Mouse (Mus musculus) neural tube, embryonic 11.5 days (tissue): ENCODE results near the gene Chst3. TPM values are rescaled to one million over a fixed set of nuclear protein-coding genes. Genes with fewer than 3 reads are reported as not detected.
A peak's percentile ranks its signal among the peaks of the same experiment; 100 is the strongest.
"Not testable (repeated sequence)": the region's sequence is repeated elsewhere in the genome, so short reads cannot be mapped to it uniquely, and the experiment has no call there.

Source experiments
- ATAC-seq: fragments of 200-750 bp; cut with Nextera tagmentation; 2 replicates; pipeline ENCODE4 v1.8.0; 2017; ENCODE audit warnings: moderate number of reproducible peaks, mild to moderate bottlenecking, moderate TSS enrichment, moderate library complexity; ENCODE audit not compliant: insufficient read depth, low FRiP score, low TSS enrichment
- DNase-seq: peaks from one replicate; pipeline ENCODE4 v3.0.0-alpha.2; 2015; ENCODE audit warnings: low spot score
- H3K27ac ChIP-seq: fragments of 300-500 bp; sonication (generic); 2 replicates; pipeline ENCODE4 v1.5.1; 2014; ENCODE audit warnings: low read depth, mild to moderate bottlenecking, low read length
- H3K27me3 ChIP-seq: fragments of 300-500 bp; sonication (generic); 2 replicates; pipeline ENCODE4 v1.6.1; 2014; ENCODE audit warnings: mild to moderate bottlenecking, low read length, mixed read lengths; ENCODE audit not compliant: control insufficient read depth, insufficient read depth
- H3K36me3 ChIP-seq: fragments of 300-500 bp; sonication (generic); 2 replicates; pipeline ENCODE4 v1.6.1; 2014; ENCODE audit warnings: mild to moderate bottlenecking, low read length, moderate library complexity, mixed read lengths; ENCODE audit not compliant: control insufficient read depth, insufficient read depth
- H3K4me1 ChIP-seq: fragments of 300-500 bp; sonication (generic); 2 replicates; pipeline ENCODE4 v1.6.1; 2014; ENCODE audit warnings: low read length, mixed read lengths; ENCODE audit not compliant: control insufficient read depth, insufficient read depth
- H3K4me2 ChIP-seq: fragments of 300-500 bp; sonication (generic); 2 replicates; pipeline ENCODE4 v1.6.1; 2014; ENCODE audit warnings: low read depth, mild to moderate bottlenecking, moderate library complexity
- H3K4me3 ChIP-seq: fragments of 300-500 bp; sonication (generic); 2 replicates; pipeline ENCODE4 v1.5.1; 2014; ENCODE audit warnings: low read depth, low read length
- H3K9ac ChIP-seq: fragments of 300-500 bp; sonication (generic); 2 replicates; pipeline ENCODE4 v1.6.1; 2014; ENCODE audit warnings: mild to moderate bottlenecking, low read length
- H3K9me3 ChIP-seq: fragments of 300-500 bp; sonication (generic); 2 replicates; pipeline ENCODE4 v1.6.1; 2016; ENCODE audit warnings: low read length; ENCODE audit not compliant: control insufficient read depth
- WGBS: fragments of 180-500 bp; shearing (Covaris S2); extraction: QIAGEN DNeasy Blood & Tissue Kit; methylation state at CpG from one replicate; pipeline ENCODE4 v1.1.7; 2014; 5-methylcytosine and 5-hydroxymethylcytosine counted together
- polyA plus RNA-seq: library from polyadenylated mRNA; unstranded; fragments of >200 nt; fragmentation: Nextera tagmentation; extraction: Ambion mirVana; gene quantifications from 2 replicates; pipeline ENCODE4 v1.2.1, GENCODE M21; 2014

The Chst3 gene
- polyA plus RNA-seq, 1 experiment from 2014 or later = 1.6 TPM

DNA sequence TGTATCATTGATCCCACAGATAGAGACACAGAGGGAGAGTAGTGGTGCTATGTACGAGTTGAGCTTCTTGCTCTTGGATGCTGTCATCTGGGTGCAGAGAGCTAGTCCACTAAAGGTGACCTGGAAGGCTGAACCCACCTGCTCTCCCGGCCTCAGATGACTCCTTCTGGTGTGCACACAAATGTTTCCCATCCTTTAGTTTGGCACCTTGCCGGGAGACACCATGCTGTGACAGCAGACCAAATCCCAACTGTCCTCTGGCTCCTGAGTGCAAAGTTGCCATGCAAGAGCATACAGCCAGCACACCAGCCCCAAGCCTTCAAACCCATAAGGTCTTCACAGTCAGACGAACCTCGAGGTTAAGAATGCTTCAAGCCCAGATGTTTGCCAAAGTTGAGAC, 22.1 kb downstream of the Chst3 start:
- no peaks in the 10 kb centered on the region for H3K9me3 ChIP-seq
- no peak overlapping the region for H3K9ac ChIP-seq
- H3K4me2 ChIP-seq = no peak overlapping the region
- ATAC-seq (no peak), DNase-seq (no peak)
- no peak overlapping the region for H3K27ac ChIP-seq
- H3K4me3 ChIP-seq = no peak overlapping the region
- H3K36me3 ChIP-seq = no peaks in the 10 kb centered on the region
- WGBS = 75% methylated on average over 5 of the region's 5 CpGs
- H3K4me1 ChIP-seq = peaks cover 22% of the 10 kb centered on the region
- H3K27me3 ChIP-seq = no peaks in the 10 kb centered on the region

DNA sequence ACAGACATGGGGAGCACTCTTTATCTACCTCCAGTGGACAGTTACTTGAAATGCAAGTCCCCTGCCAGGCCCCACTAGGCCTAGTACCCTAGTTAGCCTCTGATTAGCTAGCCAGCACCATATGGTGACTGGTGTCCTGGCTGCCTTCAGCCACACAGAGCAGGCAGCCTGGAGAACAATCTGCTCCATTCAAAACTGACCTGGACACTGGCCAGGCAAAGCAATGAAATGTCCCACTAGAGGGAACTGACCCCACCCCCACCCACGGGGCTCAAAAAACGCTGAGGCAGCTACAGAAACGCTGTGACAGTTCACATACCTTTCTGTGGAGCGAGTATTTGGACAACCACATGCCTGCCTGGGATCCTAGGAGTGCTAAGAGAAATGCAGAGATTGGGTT, 24.0 kb downstream of the Chst3 start:
- ATAC-seq (no peak), DNase-seq (peak; percentile 41)
- H3K27me3 ChIP-seq = no peaks in the 10 kb centered on the region
- H3K27ac ChIP-seq = peak overlapping the region; percentile 71
- WGBS = 39% methylated on average over 4 of the region's 4 CpGs
- H3K4me2 ChIP-seq = no peak overlapping the region
- no peak overlapping the region for H3K4me3 ChIP-seq
- no peaks in the 10 kb centered on the region for H3K36me3 ChIP-seq
- no peak overlapping the region; the same call in 1 of the 2 replicates for H3K9ac ChIP-seq
- peaks cover 29% of the 10 kb centered on the region for H3K4me1 ChIP-seq
- no peaks in the 10 kb centered on the region for H3K9me3 ChIP-seq

DNA sequence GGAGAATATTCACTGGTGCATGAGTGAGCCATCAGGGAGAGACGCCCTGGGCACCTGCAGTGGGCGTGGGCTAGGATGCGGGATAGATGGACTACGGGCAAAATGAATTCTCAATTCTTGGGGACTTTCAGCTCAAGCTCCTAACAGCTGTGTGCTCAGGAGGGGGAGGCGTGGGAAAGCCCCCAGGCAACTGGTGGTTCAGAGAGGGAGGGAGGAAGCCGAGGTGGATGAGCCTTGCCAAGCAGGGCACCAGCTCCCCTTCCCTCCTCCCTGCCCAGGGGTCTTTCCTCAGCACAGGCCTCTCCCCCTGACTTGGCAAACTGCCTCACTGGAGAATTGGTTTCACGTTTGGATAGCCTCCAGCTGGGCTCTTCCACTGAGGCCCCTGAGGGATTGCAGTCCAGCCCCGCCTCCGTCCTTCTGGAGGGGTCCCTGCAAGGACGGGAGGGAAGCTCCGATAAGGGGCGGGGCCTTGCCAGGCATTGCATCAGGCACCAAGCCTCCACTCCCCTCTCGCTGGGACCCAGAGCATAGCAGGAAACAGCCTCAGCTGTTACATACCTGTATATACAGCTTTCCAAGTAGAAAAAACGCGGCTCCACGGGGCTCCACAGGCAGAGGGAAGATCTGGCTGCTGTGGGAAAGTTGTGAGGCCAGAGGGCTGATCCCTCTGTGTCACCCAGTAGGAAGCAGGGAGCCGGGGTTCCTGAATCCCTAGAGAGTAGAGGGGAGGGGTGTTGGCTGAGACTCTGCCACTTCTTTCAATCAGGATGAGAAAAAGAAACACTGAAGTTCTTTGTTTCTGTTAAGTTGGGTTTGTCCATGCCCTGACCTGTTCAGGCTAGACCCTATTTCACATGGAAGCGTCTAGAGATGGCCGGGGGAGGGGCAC, 25.3 kb downstream of the Chst3 start:
- Histone ChIP-seq H3K27ac (peak overlapping the region; percentile 71; the same call in 1 of the 2 replicates), H3K9ac (no peak overlapping the region), H3K4me2 (peak overlapping the region; percentile 16), H3K4me1 (peaks cover 29% of the 10 kb centered on the region), H3K4me3 (no peak overlapping the region), H3K36me3 (no peaks in the 10 kb centered on the region), H3K27me3 (no peaks in the 10 kb centered on the region), H3K9me3 (no peaks in the 10 kb centered on the region)
- ATAC-seq (peak; percentile 85), DNase-seq (peak; percentile 85)
- WGBS = 6% methylated on average over 19 of the region's 19 CpGs

DNA sequence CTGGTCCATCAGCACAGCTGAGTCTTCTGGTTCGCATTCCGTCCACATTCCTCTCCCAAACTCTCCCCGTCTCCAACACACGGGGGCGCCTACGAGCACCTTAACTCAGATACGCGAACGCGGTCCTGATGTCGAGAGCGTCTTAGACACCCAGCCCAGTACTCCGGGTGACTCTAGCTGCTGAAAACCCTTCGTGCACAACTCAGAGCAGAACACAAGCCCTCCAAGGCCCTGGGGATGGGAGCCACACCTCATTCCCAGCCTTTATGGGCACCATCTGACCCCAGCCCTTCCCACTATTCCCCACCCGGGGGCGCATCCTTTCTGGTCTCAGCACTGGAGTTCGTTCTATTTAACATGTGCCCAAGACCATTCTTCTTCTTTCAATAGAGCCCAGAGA, 27.3 kb downstream of the Chst3 start:
- Histone ChIP-seq H3K27ac (no peak overlapping the region), H3K4me1 (peaks cover 29% of the 10 kb centered on the region), H3K36me3 (no peaks in the 10 kb centered on the region), H3K4me3 (peak overlapping the region; percentile 28), H3K9ac (peak overlapping the region; percentile 32; the same call in 1 of the 2 replicates), H3K9me3 (no peaks in the 10 kb centered on the region), H3K4me2 (peak overlapping the region; percentile 64), H3K27me3 (no peaks in the 10 kb centered on the region)
- DNase-seq = peak; percentile 88
- WGBS = under 1% methylated on average over 17 of the region's 17 CpGs
- ATAC-seq = peak; percentile 20; the same call in 1 of the 2 replicates

DNA sequence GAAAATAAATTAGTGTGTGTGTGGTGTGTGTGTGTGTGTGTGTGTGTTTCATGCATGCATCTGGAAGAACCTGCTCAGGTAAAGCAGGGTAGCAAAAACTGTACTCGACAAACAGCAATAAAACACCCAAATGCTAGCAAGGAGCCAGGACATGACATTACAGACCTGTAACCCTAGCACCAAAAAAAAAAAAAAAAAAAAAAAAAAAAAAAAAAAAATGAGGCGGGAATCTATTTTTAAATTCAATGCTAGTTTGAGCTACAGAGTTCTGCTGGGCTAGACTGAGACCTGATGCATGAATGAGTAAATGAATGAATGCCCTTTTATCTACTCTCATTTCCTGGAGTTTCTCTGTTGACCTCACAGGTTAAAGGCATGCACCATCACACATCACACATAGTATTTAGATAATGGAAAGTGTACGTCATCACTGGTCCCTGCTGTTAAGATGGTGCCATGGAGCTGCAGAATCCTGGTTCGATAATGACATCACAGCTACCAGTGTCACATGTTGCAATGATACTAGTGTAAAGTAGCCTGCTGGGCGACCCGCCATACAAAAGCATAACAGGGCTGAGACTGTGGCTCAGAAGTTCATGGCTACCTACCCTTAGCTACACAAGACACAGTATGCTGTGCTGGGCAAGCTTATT, 29.4 kb downstream of the Chst3 start:
- no peak for ATAC-seq
- H3K9me3 ChIP-seq = no peaks in the 10 kb centered on the region
- 85% methylated on average over 6 of the region's 6 CpGs for WGBS
- peaks cover 23% of the 10 kb centered on the region for H3K4me1 ChIP-seq
- peaks cover 7% of the 10 kb centered on the region for H3K36me3 ChIP-seq
- H3K4me2 ChIP-seq = no peak overlapping the region
- DNase-seq = no peak
- H3K4me3 ChIP-seq = no peak overlapping the region
- no peaks in the 10 kb centered on the region for H3K27me3 ChIP-seq
- H3K9ac ChIP-seq = no peak overlapping the region
- no peak overlapping the region for H3K27ac ChIP-seq

DNA sequence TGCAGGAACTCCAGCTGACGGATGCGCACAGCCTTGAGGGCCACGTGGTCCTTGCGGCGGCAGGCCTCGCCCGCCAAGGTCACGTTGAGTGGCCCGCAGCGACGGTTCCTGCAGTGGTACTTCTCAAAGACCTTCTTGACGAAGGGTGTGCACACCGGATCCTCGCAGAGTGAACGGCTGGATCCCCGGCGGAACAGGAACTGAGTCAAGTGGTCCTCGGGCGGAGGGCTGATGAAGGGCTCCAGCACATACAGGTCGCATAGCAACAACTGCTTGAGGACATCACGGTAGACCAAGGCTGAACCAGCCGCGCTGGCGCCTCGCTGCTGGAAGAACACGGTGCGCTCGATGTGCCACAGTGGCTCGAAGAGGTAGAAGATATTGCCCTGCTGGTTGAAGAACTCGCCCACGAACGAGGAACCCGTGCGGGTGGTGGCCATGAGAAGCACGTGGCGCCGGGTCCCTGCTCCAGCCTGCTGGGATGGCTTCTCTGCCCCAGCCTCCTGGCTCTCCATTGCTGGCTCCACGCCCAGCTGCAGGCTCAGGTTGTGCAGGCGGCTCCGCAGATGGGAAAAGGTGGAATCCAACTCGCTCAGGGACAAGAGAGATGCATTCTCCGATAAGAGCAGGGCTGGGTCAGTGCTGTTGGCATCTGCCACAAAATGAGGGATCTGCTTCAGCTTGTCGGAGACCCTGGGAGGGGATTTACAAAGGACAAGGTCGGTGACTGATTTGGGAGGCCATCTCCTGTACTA, 32.7 kb downstream of the Chst3 start:
- ATAC-seq (no peak), DNase-seq (no peak)
- H3K4me3 ChIP-seq = no peak overlapping the region
- peaks cover under 1% of the 10 kb centered on the region; the same call in 1 of the 2 replicates for H3K4me1 ChIP-seq
- H3K27ac ChIP-seq = no peak overlapping the region
- H3K9me3 ChIP-seq = no peaks in the 10 kb centered on the region
- 87% methylated on average over 44 of the region's 44 CpGs for WGBS
- H3K9ac ChIP-seq = no peak overlapping the region
- H3K4me2 ChIP-seq = no peak overlapping the region
- no peaks in the 10 kb centered on the region for H3K27me3 ChIP-seq
- peaks cover 7% of the 10 kb centered on the region for H3K36me3 ChIP-seq

DNA sequence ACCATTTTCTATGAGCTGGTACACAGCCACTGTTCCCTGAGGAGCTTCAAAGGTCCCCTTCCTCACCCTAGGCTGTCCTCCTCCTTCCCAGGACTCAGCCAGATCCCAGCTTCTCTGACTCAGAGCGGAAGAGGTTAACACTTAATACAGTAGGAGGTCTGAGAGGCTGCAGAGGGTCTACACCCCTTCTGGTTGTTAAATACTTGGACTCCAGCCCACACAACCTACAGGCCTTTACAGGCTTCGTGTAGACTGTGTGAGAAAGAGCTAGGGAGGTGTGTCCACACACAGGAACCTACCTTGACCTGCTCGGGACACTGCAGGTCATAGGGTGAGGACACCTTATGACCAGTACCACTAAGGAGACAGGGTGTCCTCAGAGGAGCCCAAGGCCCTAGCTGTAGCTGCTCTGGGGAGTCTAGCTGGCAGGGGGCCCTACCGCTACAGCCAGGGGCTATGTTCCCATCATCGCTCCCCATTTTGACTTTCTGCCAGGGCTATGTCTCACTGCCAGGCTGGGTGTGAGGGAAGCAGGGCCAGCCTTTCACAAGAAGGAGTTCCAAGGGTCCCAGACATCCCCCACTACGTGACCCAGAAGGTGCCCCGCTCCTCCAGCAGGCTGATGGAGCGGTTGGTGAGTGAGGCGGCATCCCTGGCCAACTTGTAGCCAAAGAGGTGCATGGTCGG, 33.9 kb downstream of the Chst3 start:
- H3K4me2 ChIP-seq = no peak overlapping the region
- H3K36me3 ChIP-seq = peaks cover 7% of the 10 kb centered on the region
- ATAC-seq (no peak), DNase-seq (no peak)
- H3K27me3 ChIP-seq = no peaks in the 10 kb centered on the region
- H3K9me3 ChIP-seq = no peaks in the 10 kb centered on the region
- H3K4me1 ChIP-seq = no peaks in the 10 kb centered on the region
- no peak overlapping the region for H3K27ac ChIP-seq
- no peak overlapping the region for H3K4me3 ChIP-seq
- 92% methylated on average over 10 of the region's 10 CpGs for WGBS
- no peak overlapping the region for H3K9ac ChIP-seq

DNA sequence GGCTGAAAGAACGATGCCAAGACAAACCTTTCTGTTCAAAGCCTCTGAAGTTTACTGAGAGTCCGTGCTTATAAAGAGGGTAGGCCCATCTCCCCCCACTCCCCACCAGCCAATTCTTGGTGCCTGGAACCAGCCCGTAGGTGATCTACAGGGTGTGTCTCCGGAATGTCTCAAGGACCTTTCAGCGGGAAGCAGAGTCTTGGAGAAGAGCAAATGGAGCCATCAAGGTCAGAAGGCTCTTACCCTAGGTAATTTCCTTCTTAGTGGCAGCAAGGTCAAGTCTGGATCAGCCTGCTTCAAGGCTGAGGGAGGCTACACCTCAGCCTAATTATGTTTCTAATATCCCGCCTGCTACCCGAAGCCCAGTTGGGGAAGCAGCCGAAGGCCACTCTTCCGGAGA, 43.8 kb downstream of the Chst3 start:
- H3K9ac ChIP-seq, H3K27me3 ChIP-seq, H3K4me3 ChIP-seq, DNase-seq, H3K4me2 ChIP-seq, H3K4me1 ChIP-seq, ATAC-seq, H3K27ac ChIP-seq, H3K36me3 ChIP-seq, H3K9me3 ChIP-seq: not testable (repeated sequence)
- 92% methylated on average over 9 of the region's 9 CpGs for WGBS
